Mouse (Mus musculus) testis, postnatal 14 days (tissue): ENCODE results near the gene Irgq.
A peak's percentile ranks its signal among the peaks of the same experiment; 100 is the strongest.
"Not testable (repeated sequence)": the region's sequence is repeated elsewhere in the genome, so short reads cannot be mapped to it uniquely, and the experiment has no call there.

ENCODE experiments used
- DNase-seq: peaks from one replicate; pipeline ENCODE4 v3.0.0; 2021; ENCODE audit warnings: low spot score

The Irgq gene

DNA sequence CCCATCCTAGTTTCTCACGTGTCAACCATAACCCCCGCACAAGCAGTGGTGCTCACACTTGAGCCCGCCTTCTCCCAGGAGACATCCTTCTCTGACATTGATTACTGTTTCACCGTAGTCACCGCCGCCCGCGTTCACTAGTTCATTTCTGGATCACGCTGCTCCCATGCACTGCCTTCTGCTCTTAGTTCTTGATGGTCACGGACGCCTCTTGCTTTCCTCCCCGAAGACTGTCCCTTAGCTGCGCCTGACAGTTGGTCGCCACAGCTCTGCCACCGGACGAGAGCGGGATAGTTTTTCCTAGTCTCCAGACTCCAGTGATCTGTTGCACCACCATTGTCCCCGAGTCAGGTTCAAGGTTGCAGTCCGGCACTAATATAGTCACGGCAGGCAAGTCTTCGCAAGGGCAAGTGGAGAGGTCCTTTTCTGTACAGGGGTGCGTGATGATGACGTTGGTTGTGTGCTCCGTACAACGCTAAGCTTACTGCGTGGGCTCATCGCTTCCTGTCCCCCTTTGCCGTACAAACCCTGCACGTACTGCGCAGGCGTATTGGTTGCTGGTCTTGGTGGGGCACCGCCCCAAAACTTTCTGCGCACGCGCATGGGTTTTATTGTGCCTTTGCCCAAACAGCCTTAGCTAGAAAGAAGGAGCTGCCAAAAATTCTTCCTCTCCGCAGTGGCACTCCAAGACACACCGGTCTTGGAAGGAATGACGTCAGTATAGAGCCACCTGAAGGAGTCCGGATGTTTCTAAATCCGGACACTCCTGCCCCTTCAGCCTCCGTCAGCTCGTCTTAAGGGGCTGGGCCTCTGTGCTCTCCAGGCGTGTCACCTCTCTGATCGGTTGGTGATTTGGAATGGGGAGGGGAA lies at the start of gene Irgq:
Gene Irgq (plus strand): TSS at position 628 of the 870 bp plus-strand sequence.
- peak; percentile 95 for DNase-seq

DNA sequence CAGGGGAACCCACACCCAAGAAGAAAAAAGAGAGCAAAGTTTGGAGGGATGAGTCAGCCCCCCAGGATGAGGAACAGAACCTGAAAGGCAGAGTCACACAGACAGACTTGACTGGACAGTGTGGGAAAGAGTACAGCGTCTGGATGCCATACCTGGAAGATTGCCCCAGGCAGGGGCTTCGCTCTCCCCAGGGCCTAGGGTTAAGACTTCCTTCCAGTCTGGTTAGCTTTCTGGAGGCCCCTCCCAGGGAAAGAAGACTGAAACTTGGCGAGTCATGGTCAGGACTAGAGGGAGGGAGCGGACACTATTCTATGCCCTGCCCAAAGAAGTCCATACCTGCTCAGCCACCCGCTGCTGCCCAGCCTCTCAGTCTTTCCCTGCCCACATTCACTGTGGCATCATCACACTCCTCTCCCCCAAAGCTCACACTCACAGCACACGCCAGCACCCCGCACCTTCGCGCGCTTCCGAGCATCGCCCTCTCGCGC lies 49.5 kb upstream of the Irgq start:
- no peak for DNase-seq

DNA sequence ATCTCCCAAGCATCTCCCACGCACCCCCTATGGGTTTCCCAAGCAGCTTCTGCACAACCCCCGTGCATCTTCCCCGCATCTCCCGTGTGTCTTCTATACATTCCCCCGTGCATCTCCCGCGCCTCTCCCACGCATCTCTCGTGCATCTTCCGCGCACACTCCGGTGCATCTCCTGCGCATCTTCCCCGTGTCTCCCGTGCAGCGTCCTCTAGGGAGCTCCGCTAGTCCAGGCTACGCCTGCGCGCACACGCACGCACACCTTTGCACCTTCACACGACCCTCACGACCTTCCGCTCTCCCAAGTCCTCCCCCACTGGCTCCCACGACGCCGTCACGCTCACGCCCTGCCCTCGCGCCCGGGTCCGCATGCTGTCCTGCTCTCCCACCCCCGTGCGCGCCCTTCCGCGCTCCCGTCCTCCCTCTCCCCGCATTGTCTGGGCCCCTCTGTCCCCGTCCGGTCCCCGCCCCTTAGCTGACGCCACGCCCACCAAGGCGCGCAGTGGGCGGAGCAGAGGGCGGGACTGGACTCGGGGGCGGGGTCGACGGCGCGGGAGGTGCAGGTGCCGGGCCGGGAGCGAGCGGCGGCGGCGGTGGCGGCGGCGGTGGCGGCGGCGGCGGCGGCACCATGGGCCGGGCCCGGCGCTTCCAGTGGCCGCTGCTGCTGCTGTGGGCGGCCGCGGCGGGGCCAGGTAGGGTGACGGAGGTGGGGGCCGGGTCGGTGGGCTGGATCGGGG lies 48.8 kb upstream of the Irgq start, which contains the start of gene Cadm4:
Gene Cadm4 (plus strand): TSS at position 550 of the 734 bp plus-strand sequence.
- peak; percentile 84 for DNase-seq

DNA sequence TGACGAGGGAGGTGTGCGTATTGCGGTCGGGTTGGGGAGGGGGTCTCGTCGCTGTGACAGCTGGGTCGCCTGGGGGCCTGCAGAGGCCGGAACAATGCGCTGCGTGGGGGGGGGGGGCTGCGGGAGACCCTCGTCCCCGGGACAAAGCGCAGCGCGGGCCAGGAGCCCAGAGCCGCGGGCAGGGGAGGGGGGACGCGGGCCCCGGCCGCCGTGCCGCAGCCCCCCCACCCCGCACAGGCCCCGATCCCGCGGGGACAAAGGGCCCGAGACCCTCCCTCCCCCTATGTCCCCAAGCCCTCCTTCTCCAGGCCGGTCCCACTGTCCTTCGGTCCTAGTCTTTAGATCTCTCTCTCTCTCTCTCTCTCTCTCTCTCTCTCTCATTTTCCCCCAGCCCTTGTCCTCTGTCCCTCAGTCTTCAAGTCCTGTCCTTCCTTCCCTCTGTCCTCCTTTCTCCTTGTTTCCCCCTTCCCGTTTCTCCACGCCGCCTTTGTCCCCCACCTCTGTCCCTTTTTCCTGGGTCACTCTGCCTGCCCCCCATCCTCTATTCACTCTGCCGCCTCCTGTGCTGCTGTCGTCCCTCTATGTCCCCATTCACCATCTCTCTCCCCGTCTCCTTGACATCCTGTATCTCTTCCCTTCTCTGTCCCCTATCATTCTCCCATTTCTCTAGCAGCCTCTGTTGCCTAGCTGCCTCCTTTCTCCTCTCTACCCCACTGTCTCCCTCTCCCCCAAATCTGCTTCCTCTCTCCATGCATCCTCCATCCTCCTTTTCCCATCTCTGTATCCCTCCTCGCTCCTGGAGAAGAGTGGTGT lies 48.1 kb upstream of the Irgq start:
- no peak for DNase-seq

DNA sequence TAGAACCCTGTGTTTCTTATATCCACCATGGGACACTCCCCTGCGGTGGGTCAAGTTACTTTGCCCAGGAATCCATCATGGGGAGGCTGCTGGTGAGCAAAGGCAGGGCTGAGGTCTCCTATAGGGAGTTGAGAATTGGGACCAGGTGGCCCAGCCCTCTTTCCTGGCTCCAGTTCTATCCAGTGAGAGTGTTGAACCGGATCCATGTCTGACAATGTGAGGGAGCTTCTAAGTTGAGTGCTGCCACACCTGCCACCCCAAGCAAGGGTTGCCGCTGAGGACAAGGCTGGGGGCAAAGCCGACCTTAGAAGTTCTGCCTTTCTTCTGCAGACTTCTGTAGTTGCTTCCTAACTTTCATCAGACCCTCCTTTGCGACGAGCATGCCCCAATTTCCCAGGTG lies 47.2 kb upstream of the Irgq start:
- not testable (repeated sequence) for DNase-seq

DNA sequence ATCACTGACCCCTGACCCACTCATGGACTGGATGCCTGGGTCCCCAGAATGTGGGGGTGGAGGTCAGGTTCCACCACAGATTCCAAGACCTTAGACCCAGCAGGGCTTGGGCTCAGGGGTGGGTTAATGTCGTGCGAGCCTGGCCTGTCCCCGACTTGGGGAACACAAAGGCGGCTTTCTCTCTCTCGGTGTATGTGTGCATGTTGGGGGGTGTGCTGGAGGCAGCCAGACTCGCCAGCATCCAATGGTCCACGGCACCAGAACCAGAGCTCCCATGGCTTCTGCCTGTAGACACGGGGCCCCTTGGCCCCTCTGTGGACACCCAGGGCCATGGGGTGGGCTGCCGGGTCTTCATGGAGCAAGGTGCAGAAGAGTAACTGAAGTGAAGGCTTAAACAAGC lies 45.0 kb upstream of the Irgq start:
- DNase-seq: no peak

DNA sequence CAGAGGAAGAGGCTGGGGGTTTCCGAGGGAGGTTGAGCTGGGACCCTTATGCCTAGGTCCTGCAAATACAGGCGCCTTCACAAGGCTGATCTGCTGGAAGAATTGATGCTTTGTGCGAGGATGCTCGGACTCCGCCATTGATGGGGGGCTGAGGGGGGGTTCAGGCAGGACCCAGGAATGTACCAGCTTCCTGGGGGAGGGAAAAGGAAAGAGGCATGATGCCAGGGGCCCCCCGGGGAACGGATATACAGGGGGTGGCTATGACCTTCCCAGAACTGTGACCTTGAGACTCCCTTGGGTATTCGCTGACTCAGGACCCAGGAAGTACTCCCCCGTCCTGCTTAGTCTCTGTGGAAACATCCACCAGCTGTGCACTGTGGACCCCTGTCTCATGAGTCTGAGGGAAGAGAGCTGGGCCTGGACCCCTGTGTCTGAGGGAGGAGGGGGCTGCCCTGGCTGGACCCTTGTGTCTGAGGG lies 43.8 kb upstream of the Irgq start:
- no peak for DNase-seq

DNA sequence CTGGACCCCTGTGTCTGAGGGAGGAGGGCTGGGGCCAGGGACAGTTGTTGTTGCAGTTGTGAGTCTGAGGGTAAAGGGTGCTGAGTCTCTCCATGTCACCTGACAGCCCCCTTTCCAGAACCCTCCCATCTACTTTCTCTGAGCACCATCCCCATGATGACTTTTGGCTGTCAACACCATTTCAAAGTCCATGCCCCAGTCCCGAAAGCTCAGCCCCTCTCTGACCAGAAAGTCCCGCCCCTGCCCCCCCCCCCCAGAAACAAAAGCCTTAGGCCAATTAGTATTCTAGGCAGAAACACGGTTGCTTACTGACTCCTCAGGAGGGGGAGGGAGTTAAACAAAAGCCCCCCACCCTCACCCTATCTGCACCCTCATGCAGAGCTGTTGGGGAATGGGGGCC lies 43.1 kb upstream of the Irgq start:
- no peak for DNase-seq

DNA sequence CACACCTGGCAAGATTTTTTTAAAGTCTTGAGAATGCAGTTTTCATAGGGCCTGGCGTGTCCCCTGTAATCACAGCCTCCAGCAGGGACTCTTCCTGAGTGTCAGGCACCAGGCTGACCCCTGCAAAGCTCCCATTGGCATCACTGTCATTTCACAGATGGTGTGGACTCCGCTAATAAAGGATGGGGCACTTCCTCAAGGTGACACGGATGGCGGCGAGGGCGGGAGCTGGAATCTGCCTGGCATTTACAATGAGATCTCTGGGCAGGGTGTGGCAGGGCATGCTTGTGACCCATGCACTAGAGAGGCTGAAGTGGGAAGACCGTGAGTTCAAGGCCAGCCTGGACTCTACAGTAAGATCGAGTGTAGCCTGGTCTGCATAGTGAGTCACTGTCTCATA lies 42.2 kb upstream of the Irgq start:
- no peak for DNase-seq

DNA sequence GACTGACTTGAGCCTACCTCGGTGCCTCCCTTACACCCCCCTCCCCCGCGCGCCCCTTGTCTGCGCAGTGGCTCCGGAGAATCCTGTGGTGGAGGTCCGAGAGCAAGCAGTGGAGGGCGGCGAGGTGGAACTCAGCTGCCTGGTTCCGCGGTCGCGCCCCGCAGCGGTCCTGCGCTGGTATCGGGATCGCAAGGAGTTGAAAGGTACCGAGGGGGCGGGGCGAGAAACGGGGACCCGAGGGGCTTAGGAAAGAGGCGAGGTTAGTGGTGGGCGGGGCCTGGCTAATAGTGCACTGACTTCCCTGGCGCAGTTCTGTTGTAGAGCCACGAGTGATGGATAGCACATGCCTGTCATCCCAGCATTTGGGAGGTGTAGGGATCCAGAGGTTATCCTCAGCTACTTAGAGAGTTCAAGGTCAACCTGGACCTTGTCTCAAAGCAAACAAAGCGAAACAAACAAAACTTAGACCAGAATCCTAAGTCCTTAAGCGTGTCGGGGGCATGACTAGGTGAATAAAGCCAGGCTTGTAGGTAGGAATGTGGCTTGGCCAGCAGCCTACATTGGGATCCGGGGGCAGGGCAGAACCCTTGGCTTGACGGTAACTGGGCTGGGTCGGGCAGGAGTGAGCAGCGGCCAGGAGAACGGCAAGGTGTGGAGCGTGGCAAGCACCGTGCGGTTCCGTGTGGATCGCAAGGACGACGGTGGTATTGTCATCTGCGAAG lies 30.5 kb upstream of the Irgq start:
- peak; percentile 35 for DNase-seq

DNA sequence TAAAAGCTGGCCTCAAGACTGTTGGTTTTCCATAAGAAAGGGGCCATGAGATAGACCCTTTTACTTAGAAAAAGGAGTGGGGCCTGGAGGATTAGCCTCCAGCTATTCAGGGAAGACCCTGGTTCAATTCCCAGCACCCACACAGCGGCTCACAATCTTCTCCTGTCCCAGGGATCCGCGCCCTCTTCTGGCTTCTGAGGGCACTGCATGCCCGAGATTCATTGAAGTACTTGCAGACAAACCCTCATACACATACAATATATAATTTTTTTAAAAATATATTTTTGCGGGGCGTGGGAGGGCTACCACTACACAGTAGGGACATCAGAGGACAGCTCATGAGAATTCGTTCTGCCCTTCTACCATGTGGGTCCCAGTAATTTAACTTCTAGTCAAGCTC lies 29.6 kb upstream of the Irgq start:
- peak; percentile 41 for DNase-seq

DNA sequence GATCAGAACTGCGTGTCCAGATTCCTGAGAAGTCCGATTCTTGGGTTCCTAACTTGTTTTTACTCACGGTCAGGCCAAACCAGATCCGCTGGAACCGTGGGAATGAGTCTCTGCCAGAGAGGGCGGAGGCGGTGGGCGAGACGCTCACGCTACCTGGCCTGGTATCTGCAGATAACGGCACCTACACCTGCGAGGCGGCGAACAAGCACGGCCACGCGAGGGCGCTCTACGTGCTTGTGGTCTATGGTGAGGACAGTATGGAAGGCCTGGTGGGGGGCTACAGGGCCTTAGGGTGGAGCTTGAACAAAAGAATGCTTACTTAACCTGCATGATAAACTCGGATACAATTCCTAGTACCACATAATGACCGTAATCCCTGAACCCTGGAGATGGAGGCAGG lies 29.0 kb upstream of the Irgq start:
- DNase-seq: peak; percentile 70

DNA sequence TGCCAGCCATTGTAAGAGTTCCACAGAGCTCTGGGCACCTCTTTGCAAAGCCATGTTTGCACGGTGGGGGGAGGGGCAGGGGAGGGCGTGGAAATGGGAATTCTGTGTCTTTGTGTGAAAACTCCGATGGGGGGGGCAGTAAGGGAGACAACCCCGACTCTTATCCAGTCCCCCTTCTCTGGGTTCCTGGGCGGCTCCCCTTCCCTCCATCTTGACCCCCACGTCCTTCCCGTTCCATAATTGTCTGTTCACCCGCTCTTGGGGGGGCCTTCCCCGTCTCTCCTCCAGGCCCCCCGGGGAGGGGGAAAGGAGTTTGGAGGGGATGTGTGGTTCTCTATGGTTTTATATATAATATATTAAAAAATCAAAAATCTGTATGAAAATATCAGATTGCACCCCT lies 26.5 kb upstream of the Irgq start:
- DNase-seq: no peak

DNA sequence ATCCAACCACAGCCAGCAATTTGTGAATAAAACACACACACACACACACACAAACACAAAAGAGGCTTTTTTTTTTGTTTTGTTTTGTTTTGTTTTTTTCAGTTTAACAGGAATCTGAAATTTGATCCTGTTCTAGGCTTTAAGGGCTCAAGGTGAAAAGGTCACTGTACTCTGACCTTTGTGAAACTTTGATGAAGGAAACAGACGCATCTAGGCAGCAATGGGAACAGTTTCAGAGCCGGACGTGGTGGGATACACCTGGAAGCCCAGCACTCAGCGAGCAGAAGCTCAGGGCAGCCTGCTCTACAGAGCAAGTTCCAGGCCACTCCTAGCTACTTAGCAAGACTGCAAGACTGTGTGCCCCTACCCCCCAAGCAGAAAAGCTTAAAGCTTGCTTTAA lies 25.6 kb upstream of the Irgq start:
- DNase-seq: no peak

DNA sequence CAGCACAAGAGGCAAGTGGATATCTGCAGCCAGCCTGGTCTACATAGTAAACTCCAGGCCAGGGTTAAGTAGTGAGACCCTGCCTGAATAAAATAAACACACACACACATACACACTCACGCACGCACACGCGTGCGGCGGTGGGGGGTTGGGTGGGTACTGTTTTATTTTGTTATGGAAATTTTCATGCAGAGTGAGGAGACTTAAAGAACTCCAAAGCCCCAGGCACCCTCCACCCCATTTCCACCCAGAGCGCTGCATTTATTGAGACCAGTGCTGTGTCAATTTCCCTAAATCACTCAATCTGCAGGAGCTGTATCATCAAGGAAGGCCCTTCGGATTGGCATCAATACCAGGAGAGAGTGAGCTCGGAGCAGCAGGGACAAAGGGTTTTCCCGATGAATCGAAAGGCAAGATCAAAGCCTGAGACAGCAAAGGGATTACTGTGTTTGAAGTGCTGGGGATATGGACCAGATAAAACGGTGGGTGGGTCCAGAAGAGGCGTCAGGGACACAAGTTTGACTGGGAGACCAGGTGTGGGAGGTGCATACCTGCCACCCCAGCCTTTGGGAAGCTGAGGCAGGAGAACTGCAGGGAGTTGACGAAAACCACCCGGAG lies 24.9 kb upstream of the Irgq start:
- DNase-seq: no peak

DNA sequence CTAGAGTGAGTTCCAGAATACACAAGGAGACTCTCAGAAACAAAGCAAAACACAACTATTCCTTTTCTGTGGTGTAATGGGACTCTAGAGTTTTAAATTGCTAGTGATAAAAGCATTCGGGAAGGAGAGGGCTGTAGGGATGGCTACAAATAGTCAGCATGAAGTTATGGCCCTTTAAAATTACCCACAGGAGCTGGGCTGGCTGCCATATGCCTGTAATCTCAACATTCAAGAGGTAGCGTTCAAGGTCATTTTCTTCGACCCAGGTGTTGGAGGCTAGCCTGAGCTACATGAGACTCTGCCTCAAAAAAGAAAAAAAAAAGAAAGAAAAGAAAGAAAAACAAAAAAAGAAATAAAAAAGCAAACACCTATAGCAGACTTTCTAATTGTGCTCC lies 24.4 kb upstream of the Irgq start:
- no peak for DNase-seq

DNA sequence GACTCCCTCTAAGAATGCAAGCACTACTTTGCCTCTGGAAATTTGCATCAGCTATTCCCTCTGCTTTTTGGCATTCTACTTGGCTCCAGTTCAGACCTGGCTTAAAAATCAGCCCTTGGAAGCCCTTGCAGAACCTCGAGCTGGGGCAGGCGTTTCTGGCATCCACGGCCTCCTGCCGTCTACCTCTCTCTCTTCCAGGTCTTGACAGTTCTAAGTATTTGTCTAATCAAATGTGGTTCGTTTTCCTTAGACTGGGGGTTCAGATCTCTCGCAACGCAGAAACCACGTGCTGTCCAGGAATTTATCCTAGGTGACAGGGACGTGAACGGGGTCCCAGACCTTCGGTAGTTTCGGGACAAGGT lies 24.0 kb upstream of the Irgq start:
- DNase-seq: peak; percentile 44

DNA sequence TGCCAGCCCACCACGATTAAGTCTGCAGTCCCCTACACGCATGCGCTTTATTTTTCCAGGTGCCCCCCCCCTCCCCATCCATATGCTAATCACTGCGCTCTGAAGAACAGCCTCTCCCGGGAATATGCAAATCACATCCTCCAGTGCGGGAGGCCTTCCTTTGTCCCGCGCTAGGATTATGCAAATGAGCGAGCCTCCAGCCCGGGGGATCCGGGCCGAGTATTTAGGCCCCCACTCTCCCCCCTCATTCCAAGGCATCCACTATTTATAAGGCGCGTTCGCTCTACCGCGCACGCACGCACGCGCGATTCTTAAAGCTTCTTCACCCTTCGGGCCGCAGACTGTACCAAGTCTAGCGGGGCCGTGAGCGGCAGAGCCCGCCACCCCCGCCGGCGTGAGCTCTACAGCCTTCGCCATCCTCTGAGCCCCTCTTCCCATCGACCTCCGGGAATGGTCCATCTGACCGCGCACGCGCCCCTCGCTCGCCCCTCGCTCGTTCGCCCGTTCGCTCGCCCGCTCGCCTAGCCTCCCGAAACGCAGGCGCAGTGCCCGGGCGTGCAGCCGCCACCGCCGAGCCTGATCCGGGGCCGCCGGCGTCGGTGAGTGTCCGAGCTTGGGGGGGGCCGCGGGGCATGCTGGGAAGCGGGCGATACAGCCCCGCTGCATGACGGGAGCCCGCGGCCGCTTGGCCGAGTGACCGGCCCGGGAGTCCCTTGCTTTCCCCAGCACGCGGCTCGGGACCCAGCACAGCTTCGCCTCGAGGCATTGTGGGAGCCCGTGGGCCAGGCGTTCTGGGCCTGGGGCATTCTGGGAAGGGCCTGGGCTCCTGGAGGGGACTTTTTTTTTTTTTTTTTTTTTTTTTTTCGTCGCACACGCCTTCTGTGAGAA lies 23.4 kb upstream of the Irgq start, which contains the start of gene Zfp428:
Gene Zfp428 (plus strand): TSS at position 169 of the 888 bp plus-strand sequence.
- DNase-seq: peak; percentile 90

DNA sequence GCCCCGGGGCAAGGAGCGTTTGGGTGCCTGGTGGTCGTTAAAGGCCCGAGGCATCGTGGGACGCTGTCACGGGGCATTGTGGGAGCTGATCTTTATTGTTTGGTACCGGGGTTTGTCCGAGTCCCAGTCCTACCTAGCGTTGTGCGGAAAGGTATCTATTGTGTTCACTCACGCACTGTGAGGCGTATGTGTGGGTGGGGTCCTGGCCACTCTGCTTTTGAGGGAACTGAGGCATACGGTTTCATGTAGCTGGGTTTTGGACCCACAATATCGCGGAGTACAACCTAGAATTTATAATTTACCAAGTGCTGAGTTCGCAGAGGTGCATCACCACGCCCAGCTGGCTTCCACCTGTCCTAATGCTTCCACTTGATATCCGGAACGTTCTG lies 22.8 kb upstream of the Irgq start:
- DNase-seq: no peak

DNA sequence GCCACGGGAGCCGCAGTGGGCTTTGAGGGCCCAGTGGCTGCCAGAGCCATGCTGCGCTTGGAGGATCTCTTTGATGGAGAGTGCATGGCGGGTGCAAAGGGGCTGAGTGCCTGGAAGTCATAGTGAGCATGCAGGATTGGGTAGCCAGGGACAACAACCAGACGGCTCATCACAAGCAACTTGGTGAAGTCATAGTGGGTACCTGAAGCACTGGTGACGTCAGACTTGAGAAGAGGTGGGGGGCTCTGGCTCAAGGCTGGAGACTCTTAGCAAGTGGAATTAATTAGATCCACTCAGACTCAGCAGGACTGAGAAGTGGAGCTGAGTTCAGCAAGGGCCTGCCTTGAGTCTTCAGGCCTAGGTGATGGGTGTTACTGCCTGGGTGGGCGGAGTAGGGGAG lies 18.1 kb upstream of the Irgq start, which contains the start of gene AC161166.1:
Gene AC161166.1 (minus strand): TSS at position 101 of the 400 bp plus-strand sequence.
- no peak for DNase-seq
